Mouse (Mus musculus): ENCODE results near the gene Cdhr3.

The Cdhr3 gene

DNA sequence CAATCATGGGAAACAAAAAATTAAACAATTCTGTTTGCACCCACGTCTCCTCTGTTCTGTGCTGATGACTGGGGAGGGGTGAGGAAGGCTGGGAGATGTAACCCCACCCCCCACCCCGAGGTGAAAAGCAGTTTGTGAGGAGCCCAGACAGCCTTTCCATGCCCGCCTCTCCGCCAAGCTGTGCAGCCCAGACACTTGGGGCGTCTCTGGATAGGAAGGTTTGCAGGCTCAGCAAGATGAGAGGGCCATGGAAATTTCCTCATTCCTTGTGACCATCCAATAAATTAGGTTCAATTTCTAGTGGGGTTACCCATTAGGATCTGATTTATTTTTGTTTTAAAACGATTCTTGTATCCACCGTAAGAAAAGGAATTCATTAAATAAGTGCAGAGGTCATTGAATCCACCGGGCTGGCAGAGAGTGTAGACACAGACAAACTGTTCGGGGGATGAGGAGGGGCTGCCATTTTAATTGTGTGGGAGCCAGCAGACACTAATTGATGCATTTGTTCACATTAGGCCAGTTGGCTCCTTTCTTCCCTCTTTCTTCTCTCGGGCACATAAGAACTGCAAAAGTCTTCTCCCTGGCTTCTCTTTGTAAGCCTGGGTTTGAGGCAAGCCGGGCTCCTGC is 57.5 kb downstream of the Cdhr3 start:
- DNase-seq (ENCODE audit: low read depth, low spot score): no peak

DNA sequence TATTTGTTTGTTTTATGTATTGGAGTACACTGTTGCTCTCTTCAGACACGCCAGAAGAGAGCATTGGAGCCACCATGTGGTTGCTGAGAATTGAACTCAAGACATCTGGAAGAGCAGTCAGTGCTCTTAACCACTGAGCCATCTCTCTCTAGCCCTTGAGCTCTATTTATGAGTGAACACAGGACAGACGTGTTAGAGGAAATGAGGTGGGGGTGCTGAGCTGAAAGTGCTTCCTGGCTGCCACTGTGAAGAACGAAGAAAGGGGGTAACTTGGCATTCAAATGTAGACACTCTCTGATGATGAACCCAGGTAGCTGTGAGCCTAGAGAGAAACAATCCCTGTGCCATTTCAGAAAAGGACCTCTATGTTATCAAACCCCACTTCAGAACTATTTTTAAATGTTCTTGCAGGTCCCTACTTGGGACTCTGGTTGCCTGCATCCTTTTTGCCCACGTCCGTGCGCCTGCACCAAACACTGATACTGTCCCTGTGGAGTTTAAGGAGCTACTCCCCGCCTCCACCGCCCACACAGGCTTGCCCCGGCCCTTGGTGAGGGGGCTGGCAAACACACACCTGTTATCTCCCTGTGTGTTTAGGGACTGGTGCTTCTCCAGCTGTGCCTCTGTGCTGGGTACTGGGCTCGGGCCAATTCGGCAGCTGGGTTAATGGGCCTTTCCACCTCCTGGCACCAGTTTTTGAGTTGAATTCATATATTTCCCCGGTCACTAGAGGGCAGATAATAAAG is 58.2 kb downstream of the Cdhr3 start:
- DNase-seq (ENCODE audit: low read depth, low spot score): no peak

DNA sequence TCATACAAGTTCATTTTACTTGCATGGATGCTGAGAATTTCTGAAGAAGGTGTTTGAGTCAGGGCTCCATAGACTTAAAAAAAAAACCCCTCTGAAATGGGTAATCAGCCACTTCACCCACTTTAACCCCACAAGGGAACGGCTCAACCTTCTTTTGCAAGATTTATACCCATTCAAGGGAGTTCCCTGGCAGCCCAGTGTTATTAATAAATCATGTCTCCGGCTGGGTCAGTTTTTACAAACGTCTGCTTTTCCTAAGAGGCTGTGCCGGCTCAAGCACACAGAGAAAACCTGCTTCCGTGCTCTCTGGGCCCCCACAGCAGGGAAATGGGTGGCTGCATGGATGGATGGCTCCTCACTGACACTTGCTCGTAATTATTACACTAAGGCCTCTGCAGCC is 59.5 kb downstream of the Cdhr3 start:
- no peak for DNase-seq (ENCODE audit: low read depth, low spot score)

DNA sequence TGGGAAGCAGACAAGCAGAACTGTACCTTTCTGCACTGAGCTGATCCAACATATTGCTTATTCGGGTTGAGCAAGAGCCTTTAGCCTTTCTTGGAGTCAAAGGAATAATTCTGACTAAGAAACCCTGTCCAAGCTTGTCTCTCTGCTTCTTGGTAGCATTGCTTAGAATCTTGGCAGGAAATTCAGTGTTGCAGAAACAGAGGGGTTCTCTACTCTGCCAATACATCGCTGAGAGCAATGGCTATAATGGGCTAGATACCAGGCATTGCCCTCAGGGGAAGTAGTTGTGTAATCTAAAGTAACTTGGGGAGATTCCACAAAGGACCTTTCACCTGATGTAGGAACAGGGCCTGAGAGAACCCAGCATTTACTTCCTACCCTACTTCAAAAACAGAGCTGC is 62.1 kb downstream of the Cdhr3 start:
- DNase-seq (ENCODE audit: low read depth, low spot score): no peak

DNA sequence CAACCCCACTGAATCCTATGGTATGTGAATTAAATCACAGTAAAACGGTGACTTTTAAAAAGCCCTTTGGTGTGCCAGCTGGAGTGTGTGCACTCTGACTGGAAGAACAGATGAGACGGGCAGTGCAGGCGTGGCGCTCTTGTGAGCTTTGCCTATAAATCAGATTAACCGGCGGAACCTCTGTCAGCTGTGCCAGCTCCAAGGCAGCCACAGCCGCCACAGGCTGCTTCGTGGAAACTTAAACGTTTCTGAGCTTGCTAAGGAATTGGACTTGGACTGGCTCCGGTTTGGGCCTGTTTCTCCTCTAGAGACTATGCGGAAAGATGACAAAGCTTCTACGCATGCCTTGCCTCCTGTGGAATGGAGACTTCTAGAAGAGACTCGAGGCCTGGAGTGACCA is 62.6 kb downstream of the Cdhr3 start:
- no peak for DNase-seq (ENCODE audit: low read depth, low spot score)

DNA sequence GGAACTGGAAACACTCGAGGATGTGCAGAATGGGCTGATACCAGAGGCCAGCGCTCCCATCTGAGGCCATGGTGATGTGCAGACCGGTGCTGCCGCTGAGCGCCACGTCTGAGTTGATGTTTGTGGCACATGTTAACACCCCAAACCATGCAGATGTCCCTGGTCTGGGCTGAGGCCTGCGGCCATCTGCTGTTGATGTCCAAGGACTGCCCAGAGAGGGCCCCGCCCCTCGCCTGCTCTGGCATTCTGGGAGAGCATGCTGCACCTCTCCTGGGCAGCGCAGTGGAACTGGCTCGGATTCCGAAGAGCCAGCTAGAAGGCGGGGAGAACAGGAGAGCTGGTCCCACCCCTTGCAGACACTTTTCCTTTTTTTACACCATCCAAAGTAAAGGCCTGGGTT is 64.0 kb downstream of the Cdhr3 start:
- no peak for DNase-seq (ENCODE audit: low read depth, low spot score)

DNA sequence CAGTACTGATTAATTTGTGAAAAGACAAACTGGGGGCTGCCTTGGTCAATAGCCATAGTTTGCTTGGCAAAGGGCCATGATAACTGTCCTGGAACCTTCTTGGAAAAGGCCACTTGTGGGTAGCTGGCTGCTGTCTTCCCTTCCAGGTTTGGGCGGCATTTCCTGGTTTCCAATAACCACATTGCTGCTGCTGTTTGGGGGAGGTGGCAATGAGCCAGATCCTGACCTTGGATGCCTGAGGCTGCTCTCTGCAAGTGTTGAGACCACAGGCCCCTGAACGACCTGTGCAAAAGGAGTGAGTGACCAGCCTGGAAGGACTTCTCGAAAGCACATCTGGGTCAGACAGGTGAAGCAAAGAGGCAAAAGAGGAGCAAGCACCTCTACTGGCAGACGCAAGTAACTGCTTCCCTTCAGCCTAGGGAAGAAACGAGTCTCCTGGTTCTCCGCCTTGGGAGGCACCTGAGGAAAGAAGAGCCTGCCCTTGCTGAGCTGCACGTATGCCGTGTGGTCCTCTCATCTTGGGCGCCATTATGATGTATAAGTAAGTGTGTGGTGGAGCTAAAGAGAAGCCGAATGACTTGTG is 64.5 kb downstream of the Cdhr3 start:
- DNase-seq (ENCODE audit: low read depth, low spot score): peak; percentile 71

DNA sequence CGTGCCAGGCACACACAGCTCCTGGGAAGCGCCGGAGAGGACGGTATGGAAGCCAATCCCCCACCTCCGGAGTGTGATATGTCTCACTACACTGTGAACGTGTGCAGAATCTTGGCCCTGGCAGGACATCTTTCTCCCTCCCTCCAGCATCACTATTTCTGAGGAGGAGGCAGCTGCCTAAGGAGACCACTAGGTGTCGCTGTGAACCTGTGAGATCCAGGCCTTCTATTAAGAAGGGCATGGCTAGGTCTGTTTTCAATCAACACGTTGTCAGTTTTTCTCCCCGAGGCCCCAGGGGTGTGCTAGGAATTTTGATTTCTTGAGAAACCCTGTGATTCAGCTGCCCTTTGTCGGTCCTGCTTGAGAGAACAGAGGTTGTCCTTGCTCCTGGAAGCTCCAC is 65.6 kb downstream of the Cdhr3 start:
- peak; percentile 83 for DNase-seq (ENCODE audit: low read depth, low spot score)

DNA sequence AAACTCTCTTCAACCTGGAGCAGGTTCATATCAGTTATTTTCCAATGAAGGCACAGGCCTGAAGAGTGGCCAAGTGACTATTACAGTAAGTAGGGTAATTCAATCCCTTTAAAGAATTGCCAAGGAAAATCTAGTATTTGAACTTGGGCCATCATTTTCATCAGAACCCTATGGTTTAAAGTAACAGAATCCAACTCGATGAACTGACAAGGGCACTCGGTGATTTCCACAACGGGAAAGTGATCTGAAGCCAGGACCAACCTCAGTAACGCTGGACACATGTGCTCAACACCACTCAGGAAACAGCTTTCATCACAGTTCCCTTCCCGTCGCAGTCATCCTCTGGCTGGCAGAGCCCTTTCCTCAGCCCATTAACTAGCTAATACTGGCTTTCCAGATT is 68.2 kb downstream of the Cdhr3 start:
- no peak for DNase-seq (ENCODE audit: low read depth, low spot score)

DNA sequence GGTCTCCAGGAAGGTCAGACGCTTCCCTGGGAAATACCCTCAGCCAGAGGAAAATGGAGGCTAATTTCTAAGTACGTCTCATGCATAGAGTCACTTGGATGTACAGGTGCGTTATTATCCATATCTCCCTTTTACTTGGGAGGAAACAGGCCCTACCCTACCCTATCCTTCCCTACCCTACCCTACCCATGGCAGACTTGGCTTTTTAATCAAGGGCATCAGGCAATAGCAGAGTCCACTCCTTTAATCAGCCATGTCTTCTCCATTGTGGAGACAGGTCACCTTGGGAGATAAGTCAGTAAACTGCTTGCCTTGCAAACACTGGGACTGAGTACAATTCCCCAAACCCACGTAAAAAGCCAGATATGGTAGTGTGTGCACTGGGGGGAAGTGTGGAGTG is 70.9 kb downstream of the Cdhr3 start:
- no peak for DNase-seq (ENCODE audit: low read depth, low spot score)

DNA sequence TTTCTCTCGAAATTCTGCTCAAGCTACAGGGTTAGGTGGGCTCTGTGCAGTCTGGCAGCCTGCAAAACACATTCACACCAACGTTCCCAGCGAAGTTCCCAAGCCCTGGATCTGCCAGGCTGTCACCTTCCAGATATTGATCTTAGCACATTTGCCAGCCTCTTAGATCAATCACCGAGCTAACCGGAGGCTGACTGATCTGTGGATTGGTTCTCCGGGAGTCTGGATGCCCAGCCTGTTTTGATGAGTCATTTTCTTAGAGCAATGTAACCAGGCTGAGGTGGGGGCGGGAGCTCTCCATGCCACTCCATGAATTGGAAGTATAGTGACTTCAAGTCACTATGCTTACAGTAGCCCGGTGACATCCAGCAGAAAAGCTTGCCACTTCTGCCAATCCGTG is 71.5 kb downstream of the Cdhr3 start:
- DNase-seq (ENCODE audit: low read depth, low spot score): no peak

DNA sequence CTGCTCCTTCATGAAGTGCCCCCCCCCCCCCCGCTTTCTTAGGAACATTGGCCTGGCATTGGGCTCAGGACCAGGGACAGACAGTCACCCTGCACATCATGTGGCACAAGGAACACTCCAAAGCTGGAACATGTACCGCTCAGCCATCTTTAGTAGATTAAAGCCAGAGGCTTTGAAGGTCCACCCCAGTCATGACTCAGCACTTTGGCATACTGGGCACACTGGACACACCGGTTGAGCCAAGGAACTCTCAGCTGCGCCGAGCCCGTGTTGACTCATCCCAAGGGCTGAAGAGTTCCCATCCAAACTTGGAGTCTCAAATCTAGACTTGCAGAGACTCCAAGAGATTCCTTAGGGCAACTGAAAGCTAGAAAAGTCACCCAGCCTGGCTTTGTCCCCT is 72.7 kb downstream of the Cdhr3 start:
- DNase-seq (ENCODE audit: low read depth, low spot score): no peak

DNA sequence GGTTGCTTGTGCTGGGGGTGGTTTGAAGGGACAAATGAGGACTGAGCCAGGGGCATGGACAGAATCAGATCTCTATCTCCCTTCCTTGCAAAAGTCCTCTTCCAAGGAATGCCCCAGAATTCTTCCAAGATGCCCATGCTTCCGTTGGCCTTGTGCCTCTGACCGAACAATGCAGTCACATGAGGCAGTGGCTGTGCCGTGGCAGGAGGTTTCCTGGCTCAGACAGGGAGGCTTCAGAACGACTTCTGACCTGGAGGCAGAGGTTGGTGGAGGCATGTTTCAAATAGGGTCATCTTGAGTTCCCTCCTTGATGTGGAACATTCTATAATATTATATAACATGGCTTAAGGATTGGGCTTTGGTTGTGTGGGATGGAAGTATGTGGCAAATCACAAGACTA is 74.1 kb downstream of the Cdhr3 start:
- no peak for DNase-seq (ENCODE audit: low read depth, low spot score)

DNA sequence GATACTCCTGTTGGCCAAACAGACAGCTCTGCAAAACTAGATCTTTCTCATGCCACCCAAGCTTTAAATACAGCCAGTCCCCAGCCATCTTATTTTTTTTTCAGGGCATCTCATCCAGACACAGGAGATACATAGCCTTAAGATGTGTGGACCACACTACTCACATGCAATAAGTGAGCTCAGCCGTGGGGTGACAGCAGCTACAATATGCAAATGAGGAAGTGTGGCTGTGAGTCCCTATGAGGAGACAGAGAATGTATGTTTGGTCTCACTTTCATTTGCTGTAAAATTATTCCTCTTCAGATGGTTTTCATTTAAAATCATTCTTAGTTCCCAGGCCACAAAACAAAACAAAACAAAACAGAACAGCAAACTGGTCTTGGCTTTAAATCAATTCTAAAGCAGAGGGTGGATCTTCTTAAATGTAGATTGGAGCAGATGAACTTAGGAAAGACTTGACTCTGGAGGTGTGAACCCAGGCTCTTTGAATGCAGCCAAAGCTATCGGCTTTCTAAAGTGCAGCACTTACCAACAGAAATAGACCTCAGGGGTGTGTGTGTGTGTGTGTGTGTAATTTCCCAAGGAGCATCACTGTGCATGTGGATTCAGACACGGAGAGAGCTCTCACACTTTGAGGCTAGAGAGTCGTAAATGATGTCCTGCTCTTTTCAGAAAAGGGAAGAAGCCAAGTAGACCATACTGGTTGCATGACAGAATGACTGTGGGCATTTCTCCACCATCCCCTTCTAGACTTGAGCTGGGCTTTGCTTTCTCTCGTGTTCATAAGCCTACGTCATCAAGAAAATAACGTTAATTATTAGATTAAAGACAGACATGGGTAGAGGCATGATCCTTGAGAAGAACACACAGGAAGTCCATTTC is 75.6 kb downstream of the Cdhr3 start:
- no peak for DNase-seq (ENCODE audit: low read depth, low spot score)

DNA sequence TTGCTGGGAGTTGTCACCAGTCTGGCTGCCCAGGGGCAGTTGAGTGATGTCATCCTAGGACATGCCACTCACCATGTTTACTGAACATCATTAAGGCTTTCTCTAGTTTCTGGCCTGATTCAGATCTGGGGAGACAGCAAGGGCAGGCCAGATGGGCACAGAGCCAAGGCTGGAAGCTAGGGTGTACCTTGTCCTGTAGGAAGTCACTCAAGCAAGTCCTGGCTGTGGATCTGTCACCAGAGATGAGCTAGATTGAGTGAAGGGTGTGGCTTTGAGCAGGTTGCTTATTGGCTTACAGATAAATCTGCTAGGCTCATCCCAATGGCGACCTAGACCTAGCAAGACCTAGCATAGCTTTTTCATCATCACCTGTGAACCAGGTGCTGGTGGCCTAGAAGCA is 77.6 kb downstream of the Cdhr3 start:
- DNase-seq (ENCODE audit: low read depth, low spot score): no peak

DNA sequence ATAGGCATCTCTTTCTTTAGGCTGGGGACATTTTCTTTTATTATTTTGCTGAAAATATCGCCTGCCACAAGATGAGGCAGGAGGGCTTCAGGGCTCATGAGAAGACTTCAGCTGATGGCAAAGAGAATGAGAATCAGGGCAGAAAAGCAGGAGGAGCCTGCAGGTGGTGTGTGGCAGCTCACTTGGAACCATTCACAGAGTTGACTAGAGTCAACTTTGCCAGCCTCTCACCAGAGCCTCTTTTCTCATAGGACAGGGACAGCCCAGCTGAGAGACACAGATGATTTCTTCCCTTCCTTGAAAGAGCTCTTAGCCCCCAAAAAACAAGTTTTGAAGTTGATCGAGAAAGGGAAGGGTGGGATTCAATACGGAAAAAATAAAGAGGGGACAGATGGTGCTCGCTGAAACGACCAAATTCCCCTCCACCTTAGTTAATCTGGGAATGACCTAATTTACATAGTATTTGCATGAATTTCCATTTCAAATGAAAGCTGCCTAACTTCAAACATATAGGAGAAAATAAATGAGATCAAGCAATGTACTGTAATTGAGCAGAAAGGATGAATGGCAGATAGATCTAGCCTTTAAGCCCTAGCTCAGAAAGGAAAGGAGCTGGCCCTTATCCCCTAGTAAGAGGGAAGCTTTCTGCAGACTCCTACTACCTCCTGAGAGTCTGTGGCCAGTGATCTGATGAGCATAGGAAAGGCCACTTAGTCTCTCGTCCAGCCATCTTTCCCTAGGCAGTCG is 78.5 kb downstream of the Cdhr3 start:
- DNase-seq (ENCODE audit: low read depth, low spot score): no peak

DNA sequence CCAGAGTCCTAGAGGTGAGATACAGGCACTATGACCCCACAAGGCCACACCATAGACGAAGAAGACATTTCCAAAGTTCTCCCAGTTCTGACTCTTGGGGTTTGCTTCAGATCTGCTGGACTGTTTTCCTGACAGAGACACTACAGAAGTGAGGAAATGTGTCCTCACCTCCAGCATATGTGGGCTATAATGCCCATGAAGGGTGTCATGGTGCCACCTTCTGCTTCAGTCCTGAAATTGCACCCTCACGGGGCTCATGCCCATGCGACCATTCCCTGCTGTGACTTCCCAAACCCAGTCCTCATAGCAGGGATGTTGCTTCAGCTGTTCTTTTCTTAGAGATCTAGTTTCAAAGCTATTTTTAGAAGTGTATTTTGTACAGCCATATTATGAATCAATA is 82.6 kb downstream of the Cdhr3 start:
- DNase-seq (ENCODE audit: low read depth, low spot score): peak; percentile 60

DNA sequence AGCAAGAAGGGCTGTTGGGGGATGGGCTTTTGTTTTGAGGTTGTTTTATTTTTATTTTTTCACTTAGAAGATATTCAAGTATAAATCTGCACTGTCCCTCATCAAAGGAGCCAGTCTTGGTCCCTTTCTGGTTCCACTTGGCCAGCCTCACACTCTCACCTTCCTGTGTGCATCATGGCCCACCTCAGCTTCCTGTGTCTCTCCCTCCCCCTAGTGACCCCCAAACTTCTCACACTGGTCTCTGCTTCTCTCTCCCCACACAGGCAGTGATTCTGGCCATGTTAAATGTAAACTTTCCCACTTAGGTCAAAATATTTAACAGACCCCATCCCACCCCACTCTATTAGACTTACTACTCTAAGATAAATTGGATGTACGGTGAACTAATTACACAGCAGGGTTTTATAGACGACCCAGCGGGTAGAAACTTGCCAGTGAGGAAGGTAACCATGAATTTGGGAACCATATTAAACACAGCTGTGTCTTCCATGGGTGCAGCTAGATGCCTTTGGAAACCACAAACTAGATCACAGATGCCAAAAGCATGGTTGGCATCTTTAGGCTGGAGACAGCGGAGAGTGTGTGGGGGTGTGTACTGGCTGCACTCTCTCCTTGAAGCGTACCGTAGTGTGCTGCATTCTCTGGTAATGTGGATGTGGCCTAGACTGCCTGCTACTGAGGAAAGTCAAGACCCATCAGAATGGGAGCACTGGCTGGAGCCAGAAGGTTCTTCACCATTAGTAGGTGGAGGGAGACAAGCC is 83.3 kb downstream of the Cdhr3 start:
- no peak for DNase-seq (ENCODE audit: low read depth, low spot score)

DNA sequence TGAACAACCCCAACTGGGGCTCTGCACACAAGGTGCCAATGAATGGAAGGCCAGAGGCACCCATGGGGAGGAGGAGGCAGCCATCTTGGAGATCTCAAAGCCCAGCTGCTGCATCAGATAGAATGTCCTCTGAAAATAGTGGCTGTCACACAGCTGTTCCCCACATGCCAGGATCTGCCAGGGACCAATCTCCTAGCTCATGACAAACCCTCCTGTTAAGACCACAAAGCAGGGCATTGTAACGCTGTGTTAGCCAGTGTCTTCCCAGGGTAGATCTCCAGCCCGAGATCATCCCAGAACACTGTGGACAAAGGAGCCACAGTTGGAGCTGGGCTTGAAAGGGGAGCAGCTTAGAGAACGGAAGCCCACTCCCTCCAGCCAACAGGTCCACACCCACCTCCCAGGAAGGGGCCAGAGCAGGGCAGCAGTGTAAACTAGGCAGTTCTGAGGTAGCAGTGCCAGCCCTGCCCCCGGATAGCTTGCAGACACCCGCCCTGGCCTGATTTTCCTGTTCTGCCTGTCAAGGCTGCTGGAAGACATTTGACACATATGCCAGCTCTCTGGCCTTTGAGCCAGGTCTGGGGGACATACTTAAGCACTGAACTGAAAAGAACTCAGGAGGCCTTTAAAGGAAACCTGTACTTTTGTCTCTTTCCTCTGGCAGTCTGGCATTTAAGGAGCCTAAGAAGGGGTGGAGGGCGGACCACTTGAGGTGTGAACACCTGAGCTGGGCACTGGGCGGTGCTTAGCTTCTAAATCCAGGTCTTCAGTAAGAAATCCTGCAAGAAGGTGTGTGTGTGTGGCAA is 84.2 kb downstream of the Cdhr3 start:
- DNase-seq (ENCODE audit: low read depth, low spot score): peak; percentile 15

DNA sequence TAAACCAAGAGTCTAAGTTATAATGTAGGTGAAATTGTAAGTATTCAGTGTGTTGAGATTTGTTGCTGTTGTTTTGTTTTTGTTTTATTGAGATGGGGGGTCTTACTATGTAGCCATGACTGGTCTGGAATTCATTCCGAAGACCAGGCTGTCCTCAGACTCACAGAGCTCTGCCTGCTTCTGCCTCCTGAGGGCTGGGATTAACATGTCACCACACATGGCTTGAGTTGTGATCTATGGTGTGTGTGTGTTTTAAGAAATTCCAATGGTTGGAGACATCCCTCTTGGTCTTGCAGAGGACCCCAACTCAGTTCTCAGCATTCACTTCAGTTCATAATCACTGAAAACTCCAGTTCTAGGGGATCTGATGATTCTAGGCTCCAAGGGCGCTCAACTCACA is 85.5 kb downstream of the Cdhr3 start:
- DNase-seq (ENCODE audit: low read depth, low spot score): no peak

All from ES-CJ7 (cell line).